Mouse (Mus musculus) left cerebral cortex, adult 9 months (tissue): ENCODE data around the gene D330045A20Rik.
"Not testable (repeated sequence)": the region's sequence is repeated elsewhere in the genome, so short reads cannot be mapped to it uniquely, and the experiment has no call there.

ENCODE experiments used
- DNase-seq, 2 experiments: peaks; one replicate each; pipeline ENCODE4 v3.0.0; 2022; ENCODE audit warnings: low spot score in 2 of 2

Gene D330045A20Rik

DNA sequence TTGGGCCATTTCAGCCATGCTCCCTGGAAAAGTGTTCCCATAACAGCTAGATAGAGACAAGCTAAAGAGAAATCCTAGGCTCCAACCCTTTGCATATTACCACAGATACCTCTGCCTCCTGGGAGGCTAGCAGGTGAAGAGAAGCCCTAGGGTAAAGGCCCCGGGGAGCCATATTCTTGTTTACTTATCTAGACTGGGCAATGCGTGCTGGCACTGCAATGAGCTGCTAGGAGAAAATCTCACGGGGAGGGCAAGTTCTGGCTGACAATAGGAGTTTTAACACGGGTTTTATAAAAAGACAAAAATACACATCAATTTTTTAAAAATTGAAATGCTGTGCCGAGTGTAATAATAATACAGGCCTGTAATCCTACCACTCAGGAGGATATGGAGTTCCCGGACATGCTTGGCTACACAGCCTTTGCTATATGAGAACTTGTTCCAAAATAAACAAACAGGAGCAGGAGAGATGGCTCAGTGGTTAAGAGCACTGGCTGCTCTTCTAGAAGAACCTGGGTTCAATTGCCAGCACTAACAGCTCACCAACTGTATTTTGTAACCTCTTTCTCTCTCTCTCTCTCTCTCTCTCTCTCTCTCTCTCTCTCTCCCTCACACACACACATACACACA lies 98.6 kb downstream of the D330045A20Rik start:
- DNase-seq: no peak

DNA sequence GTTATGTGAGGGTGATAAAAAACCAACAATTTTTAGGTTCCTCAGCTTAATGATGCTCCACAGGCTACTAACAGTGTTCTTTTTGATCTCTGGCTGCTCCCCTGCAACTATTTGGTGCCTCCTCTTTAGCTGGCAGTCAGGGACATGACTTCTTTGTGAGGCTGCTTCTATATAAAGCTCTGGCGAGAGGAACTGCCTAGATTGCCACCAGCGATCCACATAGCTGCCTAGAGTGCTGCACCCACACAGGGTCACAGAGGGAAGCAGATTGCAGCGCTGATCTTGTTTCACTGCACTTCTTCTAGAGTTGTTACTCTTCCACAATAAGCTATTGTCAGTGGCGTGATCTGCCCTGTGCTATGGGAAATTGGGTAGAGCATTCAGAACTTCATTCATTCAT lies 103.4 kb downstream of the D330045A20Rik start:
- DNase-seq: no peak

DNA sequence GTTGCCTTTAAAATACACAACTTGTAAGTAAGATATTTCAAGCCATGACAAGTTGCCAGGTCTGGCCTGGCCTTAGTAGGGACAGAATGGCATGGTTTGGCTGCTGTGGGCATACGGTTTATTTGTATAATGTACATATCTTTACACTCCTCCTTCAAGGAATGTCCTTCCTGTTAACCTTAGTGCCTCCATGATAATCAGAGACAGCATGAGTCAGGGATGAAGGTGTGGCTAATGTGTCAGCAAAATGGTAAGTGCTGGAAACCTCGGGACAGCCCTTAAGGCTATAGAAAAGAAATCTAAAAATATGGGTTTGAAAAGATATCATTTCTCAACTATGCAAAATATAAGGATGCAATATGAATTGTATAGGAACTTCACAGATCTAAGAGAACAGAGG lies 106.5 kb downstream of the D330045A20Rik start:
- not testable (repeated sequence) for DNase-seq

DNA sequence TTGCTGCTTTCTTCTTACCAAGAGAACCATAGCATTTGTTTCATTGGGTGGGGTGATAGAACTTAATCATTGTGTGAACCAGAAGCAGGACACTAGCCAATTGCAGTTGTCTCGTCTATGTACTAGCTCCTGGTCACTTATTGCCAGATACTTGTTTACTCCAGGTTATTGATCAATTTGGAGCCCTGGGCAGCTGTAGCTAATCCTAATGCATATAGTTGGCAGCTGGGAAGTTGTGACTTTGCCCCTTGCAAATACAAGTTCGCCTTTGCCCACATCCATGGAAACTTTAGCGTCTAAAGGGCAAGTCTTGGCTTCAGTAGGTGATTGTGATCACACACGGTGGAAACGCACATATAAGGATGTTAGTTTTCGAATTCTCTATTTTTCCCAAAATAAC lies 116.2 kb downstream of the D330045A20Rik start:
- DNase-seq: no peak
